Mouse (Mus musculus): ENCODE measurements around the gene Ftl1. TPM values are rescaled to one million over a fixed set of nuclear protein-coding genes. Genes with fewer than 3 reads are reported as not detected.

The Ftl1 gene
- total RNA-seq, 1 experiment, result 398 TPM

DNA sequence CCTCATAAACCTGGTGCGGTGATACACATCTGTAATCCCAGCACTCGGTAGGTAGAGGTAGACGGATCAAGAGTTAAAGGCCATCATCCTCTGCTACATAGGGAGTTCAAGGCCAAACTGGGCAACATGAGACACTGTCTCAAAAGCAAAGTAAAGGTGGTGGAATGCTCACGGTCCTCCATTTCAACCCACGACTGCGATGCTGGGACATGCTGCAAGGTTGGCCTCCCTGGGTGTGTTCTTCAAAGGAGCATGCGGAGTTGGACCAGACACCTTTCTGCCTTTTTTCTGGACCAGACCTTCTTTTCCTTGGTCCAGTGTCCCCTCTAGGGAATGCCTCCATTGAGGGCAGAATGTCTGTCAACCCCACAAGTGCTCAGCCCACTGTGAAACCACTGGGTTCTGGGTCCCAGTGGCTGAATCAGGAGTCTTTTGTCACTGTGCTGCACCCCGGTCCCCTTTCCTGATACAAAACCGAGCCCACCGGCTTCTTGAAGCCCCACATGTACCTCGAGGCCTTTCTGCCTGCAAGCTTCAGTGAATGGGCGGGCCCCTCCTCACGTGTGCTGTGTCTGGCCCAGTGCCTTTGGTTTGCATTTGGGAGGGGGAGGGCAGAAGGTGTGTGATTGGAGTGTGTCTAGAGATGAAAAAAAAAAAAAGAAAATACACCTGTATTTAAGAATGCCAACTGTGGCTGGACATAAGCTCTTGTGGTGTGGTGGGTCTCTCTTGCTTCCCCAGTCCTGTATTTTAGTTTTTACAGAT, 3.6 kb downstream of the Ftl1 start:
- no peak overlapping the region for H3K9ac ChIP-seq (ENCODE audit: insufficient read depth, low read depth, low read length, poor library complexity, severe bottlenecking)
- H3K27ac ChIP-seq (ENCODE audit: insufficient read depth, low read depth, low read length, poor library complexity, severe bottlenecking), result no peak overlapping the region
- no peak for DNase-seq (ENCODE audit: low read depth, low spot score)
- TF ChIP-seq MAFK (IDR thresholded peaks at IDR 0.05; ENCODE audit: insufficient read depth, low read depth, low read length), result no peak
- no peak for TF ChIP-seq ZC3H11A (IDR thresholded peaks at IDR 0.05; ENCODE audit: borderline replicate concordance, low read depth, low read length)
- TF ChIP-seq ZNF384 (IDR thresholded peaks at IDR 0.05; ENCODE audit: low read depth, low read length), result peak; percentile 94
- TF ChIP-seq CHD2 (IDR thresholded peaks at IDR 0.05; ENCODE audit: low read depth, low read length), result peak; percentile 45
- TF ChIP-seq HCFC1 (IDR thresholded peaks at IDR 0.05; ENCODE audit: borderline replicate concordance, insufficient read depth, low read length), result no peak
- in situ Hi-C loops (cut with MboI; ENCODE audit: low sequenced_read_pairs in 2 of 2, unreplicated experiment in 2 of 2), result no loop called here
- peaks cover 34% of the 10 kb centered on the region for H3K36me3 ChIP-seq (ENCODE audit: control insufficient read depth, insufficient read depth, low read length, poor library complexity, severe bottlenecking)
- no peaks in the 10 kb centered on the region for H3K9me3 ChIP-seq (ENCODE audit: control insufficient read depth, insufficient read depth, low read depth, low read length)
- H3K4me3 ChIP-seq (ENCODE audit: insufficient read depth in 1 of 2, low read depth in 1 of 2, low read length in 2 of 2, poor library complexity in 1 of 2, severe bottlenecking in 1 of 2), result no peak overlapping the region
- H3K4me1 ChIP-seq (ENCODE audit: control insufficient read depth in 2 of 2, insufficient read depth in 2 of 2, low read length in 2 of 2, poor library complexity in 1 of 2), result peaks cover 0 to 19% of the 10 kb centered on the region in 2 experiments; a peak in 1 of 4 replicates

DNA sequence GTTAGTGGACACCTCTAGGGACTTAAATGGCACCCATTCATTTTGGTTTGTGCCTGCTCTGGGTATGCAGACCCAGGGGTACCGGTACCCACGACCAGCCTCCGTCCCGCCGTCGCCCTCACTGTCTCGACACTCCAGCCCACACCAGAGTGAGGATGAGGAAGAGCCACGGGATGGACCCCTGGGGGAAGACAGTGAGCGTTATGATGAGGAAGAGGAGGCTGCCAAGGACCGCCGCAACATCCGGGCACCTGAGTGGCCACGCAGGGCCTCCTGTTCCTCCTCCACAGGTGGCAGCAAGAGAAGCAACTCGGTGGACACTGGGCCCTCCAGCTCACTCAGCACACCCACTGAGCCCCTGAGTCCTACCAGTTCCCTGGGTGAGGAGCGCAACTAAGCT, 4.7 kb downstream of the Ftl1 start:
- Histone ChIP-seq H3K36me3 (ENCODE audit: control insufficient read depth, insufficient read depth, low read length, poor library complexity, severe bottlenecking) (peaks cover 25% of the 10 kb centered on the region), H3K4me1 (ENCODE audit: control insufficient read depth in 2 of 2, insufficient read depth in 2 of 2, low read length in 2 of 2, poor library complexity in 1 of 2) (peaks cover 0 to 19% of the 10 kb centered on the region in 2 experiments; a peak in 1 of 4 replicates), H3K27ac (ENCODE audit: insufficient read depth, low read depth, low read length, poor library complexity, severe bottlenecking) (no peak overlapping the region), H3K9me3 (ENCODE audit: control insufficient read depth, insufficient read depth, low read depth, low read length) (no peaks in the 10 kb centered on the region), H3K9ac (ENCODE audit: insufficient read depth, low read depth, low read length, poor library complexity, severe bottlenecking) (no peak overlapping the region), H3K4me3 (ENCODE audit: insufficient read depth in 1 of 2, low read depth in 1 of 2, low read length in 2 of 2, poor library complexity in 1 of 2, severe bottlenecking in 1 of 2) (peak overlapping the region in 1 of 2 experiments; percentile 12; a peak in 1 of 4 replicates)
- in situ Hi-C loops (cut with MboI; ENCODE audit: low sequenced_read_pairs in 2 of 2, unreplicated experiment in 2 of 2), result no loop called here
- TF ChIP-seq CHD2 (IDR thresholded peaks at IDR 0.05; ENCODE audit: low read depth, low read length), result no peak
- TF ChIP-seq ZC3H11A (IDR thresholded peaks at IDR 0.05; ENCODE audit: borderline replicate concordance, low read depth, low read length), result no peak
- TF ChIP-seq ZNF384 (IDR thresholded peaks at IDR 0.05; ENCODE audit: low read depth, low read length), result no peak
- no peak for DNase-seq (ENCODE audit: low read depth, low spot score)

DNA sequence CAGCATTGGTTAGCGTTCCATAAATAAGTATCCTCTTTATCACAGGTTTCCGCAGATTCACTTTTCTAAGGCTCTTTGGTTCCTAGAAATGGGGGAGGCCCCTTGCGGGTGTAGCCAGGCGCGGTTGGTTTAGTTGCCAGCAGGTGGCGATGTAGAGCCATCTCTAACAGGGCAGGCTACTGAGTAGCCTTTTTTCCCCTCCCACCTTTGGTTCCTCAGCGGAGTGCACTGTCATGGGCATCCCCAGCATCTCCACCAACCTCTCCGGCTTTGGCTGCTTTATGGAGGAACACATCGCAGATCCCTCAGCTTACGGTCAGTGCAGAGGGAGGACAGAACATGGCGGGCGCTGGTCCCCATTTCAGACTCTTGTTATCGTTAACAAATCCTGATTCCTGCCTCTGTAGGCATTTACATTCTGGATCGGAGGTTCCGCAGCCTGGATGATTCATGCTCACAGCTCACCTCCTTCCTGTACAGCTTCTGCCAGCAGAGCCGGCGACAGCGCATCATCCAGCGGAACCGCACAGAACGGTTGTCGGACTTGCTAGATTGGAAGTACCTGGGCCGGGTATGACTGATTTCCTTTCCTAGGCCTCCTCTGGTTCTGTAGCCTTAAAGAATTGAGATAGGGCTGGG, 8.2 kb downstream of the Ftl1 start:
- in situ Hi-C loops (cut with MboI; ENCODE audit: low sequenced_read_pairs in 2 of 2, unreplicated experiment in 2 of 2), result no loop called here
- peak overlapping the region in 1 of 2 experiments; percentile 44; a peak in 3 of 4 replicates for H3K4me3 ChIP-seq (ENCODE audit: insufficient read depth in 1 of 2, low read depth in 1 of 2, low read length in 2 of 2, poor library complexity in 1 of 2, severe bottlenecking in 1 of 2)
- no peak for TF ChIP-seq ZC3H11A (IDR thresholded peaks at IDR 0.05; ENCODE audit: borderline replicate concordance, low read depth, low read length)
- TF ChIP-seq CHD2 (IDR thresholded peaks at IDR 0.05; ENCODE audit: low read depth, low read length), result no peak
- TF ChIP-seq ZNF384 (IDR thresholded peaks at IDR 0.05; ENCODE audit: low read depth, low read length), result no peak
- TF ChIP-seq MAFK (IDR thresholded peaks at IDR 0.05; ENCODE audit: insufficient read depth, low read depth, low read length), result no peak; the same call in 1 of the 2 replicates
- TF ChIP-seq HCFC1 (IDR thresholded peaks at IDR 0.05; ENCODE audit: borderline replicate concordance, insufficient read depth, low read length), result no peak
- peak; percentile 84 for DNase-seq (ENCODE audit: low read depth, low spot score)
- no peak overlapping the region for H3K27ac ChIP-seq (ENCODE audit: insufficient read depth, low read depth, low read length, poor library complexity, severe bottlenecking)
- H3K4me1 ChIP-seq (ENCODE audit: control insufficient read depth in 2 of 2, insufficient read depth in 2 of 2, low read length in 2 of 2, poor library complexity in 1 of 2), result peaks cover 1 to 30% of the 10 kb centered on the region in 2 experiments; a peak in 1 of 4 replicates
- H3K36me3 ChIP-seq (ENCODE audit: control insufficient read depth, insufficient read depth, low read length, poor library complexity, severe bottlenecking), result peaks cover 11% of the 10 kb centered on the region; the same call in 1 of the 2 replicates
- H3K9me3 ChIP-seq (ENCODE audit: control insufficient read depth, insufficient read depth, low read depth, low read length), result no peaks in the 10 kb centered on the region
- H3K9ac ChIP-seq (ENCODE audit: insufficient read depth, low read depth, low read length, poor library complexity, severe bottlenecking), result peak overlapping the region; percentile 21; the same call in 1 of the 2 replicates

DNA sequence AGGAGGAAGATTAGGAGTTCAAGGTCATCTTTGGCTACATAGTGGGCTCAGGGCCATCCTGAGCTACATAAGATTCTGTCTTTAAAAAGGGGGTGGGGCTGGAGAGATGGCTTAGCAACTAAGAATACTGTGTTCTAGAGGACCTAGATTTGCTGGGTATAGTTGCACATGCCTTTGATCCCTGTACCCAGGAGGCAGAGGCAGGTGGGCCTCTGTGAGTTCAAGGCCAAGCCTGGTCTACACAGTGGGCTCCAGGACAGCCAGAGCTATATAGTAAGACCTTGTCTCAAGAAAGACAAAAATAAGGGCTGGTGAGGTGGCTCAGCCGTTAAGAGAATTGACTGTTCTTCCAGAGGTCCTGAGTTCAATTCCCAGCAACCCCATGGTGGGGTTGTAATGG, 9.7 kb downstream of the Ftl1 start:
- Histone ChIP-seq H3K4me3 (ENCODE audit: insufficient read depth in 1 of 2, low read depth in 1 of 2, low read length in 2 of 2, poor library complexity in 1 of 2, severe bottlenecking in 1 of 2) (no peak overlapping the region), H3K27ac (ENCODE audit: insufficient read depth, low read depth, low read length, poor library complexity, severe bottlenecking) (peak overlapping the region; percentile 43; the same call in 1 of the 2 replicates), H3K9me3 (ENCODE audit: control insufficient read depth, insufficient read depth, low read depth, low read length) (no peaks in the 10 kb centered on the region), H3K36me3 (ENCODE audit: control insufficient read depth, insufficient read depth, low read length, poor library complexity, severe bottlenecking) (peaks cover 11% of the 10 kb centered on the region; the same call in 1 of the 2 replicates), H3K4me1 (ENCODE audit: control insufficient read depth in 2 of 2, insufficient read depth in 2 of 2, low read length in 2 of 2, poor library complexity in 1 of 2) (peaks cover 1 to 20% of the 10 kb centered on the region in 2 experiments; a peak in 1 of 4 replicates), H3K9ac (ENCODE audit: insufficient read depth, low read depth, low read length, poor library complexity, severe bottlenecking) (no peak overlapping the region)
- no peak for DNase-seq (ENCODE audit: low read depth, low spot score)
- in situ Hi-C loops (cut with MboI; ENCODE audit: low sequenced_read_pairs in 2 of 2, unreplicated experiment in 2 of 2), result no loop called here
- no peak for TF ChIP-seq ZNF384 (IDR thresholded peaks at IDR 0.05; ENCODE audit: low read depth, low read length)
- TF ChIP-seq CHD2 (IDR thresholded peaks at IDR 0.05; ENCODE audit: low read depth, low read length), result no peak
- TF ChIP-seq ZC3H11A (IDR thresholded peaks at IDR 0.05; ENCODE audit: borderline replicate concordance, low read depth, low read length), result no peak
- no peak for TF ChIP-seq HCFC1 (IDR thresholded peaks at IDR 0.05; ENCODE audit: borderline replicate concordance, insufficient read depth, low read length)
- TF ChIP-seq MAFK (IDR thresholded peaks at IDR 0.05; ENCODE audit: insufficient read depth, low read depth, low read length), result no peak
